Mouse (Mus musculus): ENCODE results near the gene Efcab14.

Efcab14 gene

DNA sequence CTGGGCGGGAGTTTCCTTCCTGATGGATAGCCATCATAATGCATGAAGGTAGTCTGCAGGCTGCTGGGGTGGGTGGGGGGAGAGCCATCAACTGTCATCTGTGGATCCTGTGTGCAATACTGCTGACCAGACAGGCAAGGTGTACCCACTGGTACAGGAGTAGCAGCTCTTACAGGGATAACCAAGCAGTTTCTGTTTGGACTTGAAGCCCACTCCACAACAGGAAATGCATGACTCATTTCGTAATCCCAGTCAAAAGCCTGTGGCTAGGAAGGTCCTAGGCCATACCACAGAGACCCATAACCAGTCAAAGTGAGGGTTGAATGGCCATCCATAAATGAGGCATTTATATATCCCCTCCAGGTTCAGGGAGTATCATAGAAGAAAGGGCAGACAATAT is 40.1 kb downstream of the Efcab14 start:
- DNase-seq (ENCODE audit: low read depth, low spot score): peak; percentile 52

DNA sequence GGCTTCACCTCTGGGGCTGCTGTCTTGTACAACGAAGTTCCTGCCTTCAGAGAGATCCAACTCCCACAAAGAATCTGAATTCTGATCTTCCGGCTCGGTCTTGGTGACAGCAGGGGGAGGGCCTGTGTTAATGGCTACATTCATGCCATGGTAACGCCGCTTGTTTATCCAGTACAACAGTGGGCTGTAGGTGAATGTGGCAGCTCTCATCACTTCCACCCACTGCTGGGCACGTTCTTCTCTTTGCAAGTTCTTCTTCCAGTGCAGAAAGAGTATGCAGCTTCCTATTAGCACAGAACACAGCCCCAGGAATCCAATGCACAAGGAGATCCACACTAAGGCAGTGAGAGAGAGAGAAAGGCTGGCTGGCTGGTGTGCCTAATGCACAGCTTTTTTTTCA is 42.7 kb downstream of the Efcab14 start:
- no peak for DNase-seq (ENCODE audit: low read depth, low spot score)

DNA sequence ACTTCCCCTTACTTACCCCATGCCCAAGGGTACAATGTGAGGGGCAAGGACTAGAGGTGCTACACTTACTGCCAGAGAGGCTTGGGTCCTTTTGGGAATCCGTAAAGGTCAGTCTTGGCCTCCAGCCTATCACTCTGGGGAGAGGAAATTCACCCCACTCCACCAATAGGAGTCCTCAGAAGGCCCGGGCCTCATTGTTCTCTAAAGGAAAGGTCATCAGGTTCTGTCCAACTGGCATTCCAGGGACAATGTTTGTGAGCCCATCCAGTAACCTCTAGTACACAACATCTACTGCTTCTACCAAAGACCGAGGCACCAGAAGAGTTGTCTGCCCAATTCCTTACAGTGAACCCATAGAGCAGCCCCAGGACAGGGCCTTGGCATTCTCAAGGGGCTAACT is 43.4 kb downstream of the Efcab14 start, which contains the start of gene Tex38:
Tex38 (minus strand) TSS at position 101 of the 400 bp plus-strand sequence.
- no peak for DNase-seq (ENCODE audit: low read depth, low spot score)

DNA sequence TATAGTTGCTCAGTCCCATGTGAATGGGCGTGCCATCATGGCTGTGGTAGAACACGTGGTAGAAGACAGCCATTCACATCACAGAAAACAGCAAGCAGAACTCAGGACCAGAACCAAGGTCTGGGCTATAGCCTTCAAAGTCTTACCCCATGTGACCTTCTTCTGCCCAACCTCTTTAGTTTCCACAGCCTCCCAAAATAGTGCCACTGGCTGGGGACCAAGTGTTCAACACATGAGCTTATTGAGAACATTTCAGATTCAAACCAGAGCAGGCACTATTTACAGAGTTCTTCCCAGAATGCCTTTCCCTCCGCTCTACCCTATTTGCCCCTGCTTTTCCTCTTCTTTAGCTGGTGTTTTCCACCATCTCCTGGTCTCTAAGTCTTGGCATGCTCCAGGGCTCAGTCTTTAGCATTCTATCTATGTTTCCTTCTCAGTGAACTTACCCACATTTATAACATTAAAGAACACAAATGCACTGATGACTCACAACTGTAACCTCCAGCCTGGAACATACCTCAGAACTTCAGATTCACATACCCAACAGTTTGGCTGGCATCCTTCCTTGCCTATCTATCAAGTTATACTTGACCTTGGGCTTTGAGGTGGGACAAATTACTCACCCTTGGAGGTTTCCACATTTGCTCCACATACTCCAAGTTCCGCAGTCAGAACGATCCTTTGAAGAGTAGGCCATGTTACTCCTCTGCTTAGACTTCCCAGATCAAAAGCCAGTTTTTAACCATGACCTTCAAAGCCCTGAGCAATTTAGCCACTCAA is 44.7 kb downstream of the Efcab14 start:
- DNase-seq (ENCODE audit: low read depth, low spot score): peak; percentile 61

DNA sequence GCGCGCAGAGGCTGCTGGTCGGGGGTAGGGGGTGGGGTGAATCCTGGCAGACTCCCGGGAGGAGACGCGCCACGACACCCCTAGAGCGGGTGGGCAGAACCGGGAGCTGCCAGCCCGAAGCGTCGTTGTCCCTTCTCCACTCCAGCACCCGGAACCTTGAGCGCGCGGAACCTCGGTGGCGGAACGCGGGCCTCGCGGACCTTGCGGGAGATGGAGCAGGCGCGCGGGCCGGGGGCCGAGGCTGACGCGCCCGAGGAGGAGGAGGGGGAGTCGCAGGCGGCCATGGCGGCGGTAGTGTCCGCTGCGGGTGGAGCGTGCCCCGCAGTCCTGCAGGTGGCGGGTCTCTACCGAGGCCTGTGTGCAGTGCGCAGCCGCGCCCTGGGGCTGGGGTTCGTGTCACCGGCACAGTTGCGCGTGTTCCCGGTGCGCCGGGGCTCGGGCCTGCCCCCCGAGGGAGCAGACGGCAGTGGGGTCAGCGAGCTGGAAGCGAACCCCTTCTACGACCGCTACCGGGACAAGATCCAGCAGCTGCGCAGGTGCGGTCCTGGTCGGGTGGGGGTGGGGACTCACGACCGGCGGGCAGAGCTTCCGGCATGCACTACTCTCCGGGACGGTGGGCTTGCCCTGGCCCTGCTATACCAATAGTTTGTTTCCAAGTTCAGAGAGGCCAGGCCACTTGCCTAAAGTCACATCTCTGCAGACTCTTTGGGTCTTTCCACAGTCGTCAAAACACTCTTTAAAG is 47.4 kb downstream of the Efcab14 start, which contains the start of gene Atpaf1:
Atpaf1 (plus strand) TSS at position 44 of the 742 bp plus-strand sequence.
- DNase-seq (ENCODE audit: low read depth, low spot score): peak; percentile 44

DNA sequence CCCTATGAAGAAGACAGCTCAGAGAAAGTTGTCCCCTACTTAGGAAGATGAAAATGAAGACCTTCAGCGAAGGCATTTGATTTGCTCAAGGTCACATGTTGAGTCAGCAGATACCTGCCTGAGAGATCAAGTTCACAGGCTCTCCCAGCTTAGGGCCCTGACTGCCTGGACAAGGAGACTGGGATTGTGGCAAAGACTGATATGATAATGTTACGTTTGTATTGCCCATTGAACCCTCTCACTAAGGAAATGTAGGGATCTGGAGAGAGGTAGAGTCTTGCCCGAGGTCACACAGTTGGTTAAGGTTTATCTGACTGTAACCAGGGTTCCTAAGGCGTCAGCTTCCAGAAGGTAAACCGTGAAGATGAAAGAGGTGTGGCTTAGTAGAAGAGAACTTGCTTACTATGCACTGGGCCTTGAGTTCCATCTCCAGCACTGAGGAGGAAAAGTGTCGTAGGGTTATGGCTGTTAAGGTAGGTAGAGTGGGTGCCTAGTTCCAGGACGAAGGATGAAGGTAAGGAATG is 48.0 kb downstream of the Efcab14 start:
- peak; percentile 35 for DNase-seq (ENCODE audit: low read depth, low spot score)

DNA sequence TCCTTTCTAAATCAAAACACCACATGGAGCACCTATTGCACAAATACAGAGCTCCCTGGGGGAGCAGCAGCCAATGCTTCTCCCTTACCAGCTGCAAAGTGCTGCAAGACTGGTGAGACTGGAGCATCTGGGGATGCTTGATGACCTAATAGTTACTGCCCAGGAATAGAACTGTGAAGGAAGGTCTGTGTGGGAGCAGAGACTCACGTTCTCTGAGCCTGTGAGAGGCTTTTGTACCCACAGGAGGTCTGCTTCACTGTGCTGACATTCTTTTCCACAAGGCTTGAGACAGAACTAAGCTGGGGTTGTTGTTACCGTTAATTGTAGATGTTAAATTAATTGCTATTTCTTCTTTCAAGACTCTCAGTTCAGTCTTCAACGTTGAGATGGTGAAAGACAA is 53.3 kb downstream of the Efcab14 start:
- no peak for DNase-seq (ENCODE audit: low read depth, low spot score)

DNA sequence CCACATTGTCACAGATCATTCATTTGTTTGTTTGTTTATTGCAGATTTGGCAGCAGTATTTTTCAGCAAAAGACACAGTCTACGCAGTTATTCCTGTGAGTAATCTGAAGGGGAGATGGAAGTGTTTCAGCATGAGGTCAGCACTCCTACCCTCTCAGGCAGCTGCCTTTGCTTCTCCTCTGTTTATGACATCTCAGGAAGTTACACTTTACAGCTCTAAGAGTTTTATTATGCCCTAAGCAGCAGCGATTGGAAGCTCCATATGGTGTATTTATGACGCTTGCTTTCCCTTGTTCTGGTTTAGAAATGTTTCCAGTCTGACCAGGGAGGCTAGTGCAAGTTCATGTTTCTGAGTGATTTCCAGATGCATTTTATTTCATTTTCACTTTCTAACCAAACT is 57.8 kb downstream of the Efcab14 start:
- no peak for DNase-seq (ENCODE audit: low read depth, low spot score)

DNA sequence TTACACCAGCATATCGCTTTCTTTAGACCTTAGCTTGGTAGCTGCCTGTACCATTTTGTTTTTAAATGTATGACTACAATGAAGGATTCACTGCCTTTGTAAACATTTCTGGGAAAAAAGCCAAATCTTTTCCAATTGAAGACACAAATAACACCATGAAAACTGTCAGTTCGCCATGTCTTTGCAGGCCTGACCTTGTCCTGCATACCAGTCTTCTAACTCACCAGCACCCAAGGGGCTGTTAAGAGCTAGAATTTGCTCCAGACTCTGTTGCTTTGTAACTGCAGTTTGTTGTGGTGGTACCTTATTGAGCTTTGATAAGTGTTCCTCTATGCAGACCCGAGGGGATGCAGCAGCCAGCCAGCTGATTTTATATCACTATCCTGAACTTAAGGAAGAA is 62.4 kb downstream of the Efcab14 start:
- peak; percentile 46 for DNase-seq (ENCODE audit: low read depth, low spot score)

DNA sequence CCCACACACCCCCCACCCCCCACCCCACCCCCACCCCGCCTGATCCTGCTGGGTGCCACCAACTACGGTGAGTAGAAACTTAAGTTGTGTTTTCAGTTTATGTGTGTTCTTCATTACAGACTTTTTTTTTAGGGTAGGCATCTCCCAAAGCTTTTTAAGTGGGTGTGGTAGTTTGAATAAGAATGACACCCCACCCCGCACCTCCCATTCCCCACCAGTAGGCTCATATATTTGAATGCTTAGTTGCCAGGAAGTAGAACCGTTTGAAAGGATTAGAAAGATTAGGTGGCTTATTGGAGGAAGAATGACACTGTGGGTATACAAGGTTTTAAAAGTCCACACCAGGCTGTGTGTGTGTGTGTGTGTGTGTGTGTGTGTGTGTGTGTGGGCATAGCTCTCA is 74.8 kb downstream of the Efcab14 start:
- no peak for DNase-seq (ENCODE audit: low read depth, low spot score)

DNA sequence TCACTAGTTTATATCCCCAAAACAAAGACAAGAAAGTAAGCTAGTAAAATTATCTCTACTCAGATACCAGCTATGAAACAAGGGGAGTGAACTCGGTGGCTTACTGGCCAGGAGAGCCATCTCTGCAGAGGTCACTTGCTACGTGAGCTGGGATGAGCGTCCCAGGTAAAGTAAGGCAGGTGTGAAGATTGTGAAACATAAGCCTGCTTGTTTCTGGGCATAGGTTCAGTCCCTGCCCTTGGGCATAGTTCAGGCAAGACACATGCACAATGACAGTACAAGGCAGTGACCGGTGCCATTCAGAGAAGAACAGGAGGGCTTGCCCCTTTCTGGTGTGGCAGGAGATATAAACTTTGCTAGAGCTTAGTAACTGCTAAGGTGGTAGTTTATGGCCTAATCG is 78.1 kb downstream of the Efcab14 start:
- DNase-seq (ENCODE audit: low read depth, low spot score): no peak

DNA sequence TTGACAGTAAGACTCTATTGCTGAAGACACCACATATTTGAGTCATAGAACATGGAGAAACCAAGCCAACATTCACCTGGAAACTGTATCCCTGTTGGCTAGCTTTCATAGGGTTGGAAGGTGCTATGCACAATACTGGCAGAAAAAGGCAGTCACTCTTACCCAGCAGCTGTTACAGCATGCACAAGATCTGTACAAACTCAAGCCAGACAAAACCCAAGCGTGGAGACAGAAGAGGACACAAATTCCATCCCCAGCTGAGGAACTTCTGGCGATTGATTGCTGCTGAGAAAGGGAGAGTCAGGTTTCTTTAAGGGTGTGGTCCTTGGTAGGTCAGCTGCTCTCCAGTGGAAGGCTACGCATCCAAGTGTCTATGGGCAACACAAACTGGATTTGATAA is 82.7 kb downstream of the Efcab14 start:
- DNase-seq (ENCODE audit: low read depth, low spot score): no peak

DNA sequence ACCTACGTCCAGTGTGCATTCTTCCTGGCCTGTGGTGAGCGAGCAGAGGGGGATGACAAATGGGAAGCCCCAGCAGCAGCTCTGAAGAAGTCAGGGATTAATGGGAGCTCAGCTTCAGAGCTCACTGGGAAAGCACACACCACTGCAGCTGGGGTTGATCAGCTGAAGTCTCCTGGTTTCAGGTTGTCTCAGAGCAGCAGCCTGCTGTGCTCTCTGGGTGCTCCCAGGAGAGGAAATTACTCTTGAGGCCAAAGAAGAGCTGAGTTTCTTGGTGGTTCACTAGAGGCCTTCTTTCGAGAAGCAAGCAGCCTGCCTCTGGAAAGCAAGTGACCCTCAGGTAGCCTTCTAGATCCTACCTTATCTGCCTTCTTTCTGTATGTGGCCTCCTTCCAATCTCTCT is 83.4 kb downstream of the Efcab14 start:
- DNase-seq (ENCODE audit: low read depth, low spot score): no peak

DNA sequence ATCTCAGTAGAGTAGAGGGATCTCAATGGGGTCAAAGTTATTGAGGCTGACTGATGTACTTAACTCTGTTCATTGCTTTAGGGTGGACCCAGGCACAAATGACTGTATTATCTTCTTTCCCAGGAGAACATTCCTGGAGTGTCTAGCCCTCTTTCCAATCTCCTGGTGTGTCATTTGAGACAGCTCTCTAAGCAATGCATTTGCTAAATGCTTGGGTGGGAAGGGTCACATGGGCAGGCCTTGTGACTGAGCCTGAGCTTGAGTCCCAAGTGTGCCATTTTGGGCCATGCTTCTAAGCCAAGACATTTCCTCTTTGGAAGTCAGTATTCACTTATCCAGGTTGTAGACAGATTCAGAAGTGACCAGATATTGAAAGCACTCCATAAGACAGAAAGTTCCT is 83.9 kb downstream of the Efcab14 start:
- DNase-seq (ENCODE audit: low read depth, low spot score): no peak

DNA sequence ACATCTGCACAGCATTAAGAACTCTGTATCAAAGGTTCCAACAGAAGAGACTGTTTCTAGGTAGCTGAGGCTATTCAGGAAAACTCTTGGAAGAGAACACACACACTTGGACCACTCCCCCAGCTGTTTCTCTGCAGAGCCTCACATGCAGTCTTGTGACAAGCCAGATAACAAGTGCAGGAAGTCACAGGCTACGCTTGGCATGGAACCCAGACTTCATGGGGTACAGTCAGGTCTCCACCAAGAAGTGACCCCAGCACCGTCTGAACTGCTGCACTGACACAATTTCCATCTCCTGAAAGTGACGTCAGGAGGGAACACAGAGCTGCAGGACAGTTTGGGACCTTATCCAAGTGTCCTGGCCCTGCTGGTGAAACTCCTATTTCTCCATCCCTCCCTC is 84.4 kb downstream of the Efcab14 start:
- no peak for DNase-seq (ENCODE audit: low read depth, low spot score)

DNA sequence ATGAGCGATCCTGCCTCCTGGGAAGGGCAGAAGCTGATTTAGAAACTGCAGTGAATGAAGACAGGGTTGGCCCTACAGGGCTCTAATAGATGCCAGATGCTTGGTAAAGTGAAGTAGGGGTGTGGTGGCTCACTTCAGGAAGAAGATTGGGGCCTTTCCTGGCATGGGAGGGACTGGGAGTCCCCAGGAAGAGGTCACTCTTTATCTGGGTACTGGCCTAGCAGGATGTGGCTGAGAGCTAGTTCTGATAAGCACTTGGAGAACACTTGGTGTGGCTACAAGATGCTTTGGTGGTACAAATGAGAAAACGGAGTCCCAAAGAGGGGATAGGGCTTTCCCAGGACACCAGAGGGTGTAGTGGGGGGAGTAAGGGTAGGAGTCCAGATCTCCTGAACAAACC is 86.6 kb downstream of the Efcab14 start:
- DNase-seq (ENCODE audit: low read depth, low spot score): peak; percentile 44

DNA sequence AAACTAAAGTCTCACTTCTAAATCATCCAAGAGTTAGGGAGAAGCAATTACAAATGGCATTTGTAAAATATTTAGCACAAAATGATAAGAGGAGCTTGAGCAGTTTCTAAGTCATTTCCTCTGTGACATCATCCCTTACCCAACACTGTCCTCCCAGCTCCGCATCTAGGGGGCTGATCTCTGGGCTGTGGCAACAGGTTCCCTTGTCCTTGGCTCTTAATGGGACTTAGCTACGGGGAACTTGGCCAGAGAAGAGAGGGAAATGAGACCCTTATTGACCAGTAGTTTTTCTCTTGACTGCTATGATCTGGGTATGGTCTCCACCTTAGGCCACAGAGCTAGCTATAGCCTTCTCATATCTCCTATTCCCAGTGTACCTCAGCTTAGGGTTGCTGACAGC is 87.7 kb downstream of the Efcab14 start:
- no peak for DNase-seq (ENCODE audit: low read depth, low spot score)

All from 3T3-L1 (cell line).